Comparison of ENCODE assay signal across 24 mouse cellular contexts in genomic region chr10:96297658-96298057, GRCm38 (mm10).
DNase-seq lines count a peak whose midpoint lies in the region; ATAC-seq lines count a peak whose summit lies in the region.
"Had no signal": no experiment of that assay in that cellular context is flagged by ENCODE, and none has a peak within 500 bp of the region (broad histone marks: within the 10 kb centered on the region; RNA-seq: fewer than 3 reads in every experiment).

No protein-coding gene starts in this region.

- intact Hi-C loops in left cerebral cortex, postnatal 25 days (cut with DNase I) = no loop called here
- intact Hi-C loops in left cerebral cortex, postnatal 10 days (cut with DNase I) = no loop called here

- WGBS in embryonic facial prominence, embryonic 15.5 days = 69% methylated on average over 4 of the region's 4 CpGs
- 90% methylated on average over 4 of the region's 4 CpGs for WGBS in embryonic facial prominence, embryonic 10.5 days

- H3K9ac ChIP-seq in embryonic facial prominence, embryonic 15.5 days = no peak overlapping the region
- H3K9ac ChIP-seq: heart, embryonic 15.5 days; hindbrain, embryonic 13.5 days; kidney, embryonic 15.5 days; limb, embryonic 15.5 days; liver, embryonic 14.5 days; lung, embryonic 14.5 days; midbrain, embryonic 12.5 days had no signal

- peaks cover 13% of the 10 kb centered on the region for H3K4me1 ChIP-seq in embryonic facial prominence, embryonic 15.5 days
- H3K4me1 ChIP-seq in embryonic facial prominence, embryonic 10.5 days = no peaks in the 10 kb centered on the region
- H3K4me1 ChIP-seq: heart, embryonic 15.5 days; hindbrain, embryonic 13.5 days; kidney, embryonic 15.5 days had no signal

- H3K4me3 ChIP-seq in embryonic facial prominence, embryonic 15.5 days (replicated peaks) = no peak overlapping the region
- H3K4me3 ChIP-seq in embryonic facial prominence, embryonic 10.5 days = no peak overlapping the region
- H3K4me3 ChIP-seq: heart, embryonic 15.5 days; hindbrain, embryonic 13.5 days; kidney, embryonic 15.5 days; limb, embryonic 15.5 days; midbrain, embryonic 12.5 days had no signal

- no peak for DNase-seq in embryonic facial prominence, embryonic 10.5 days (ENCODE audit: low spot score)
- peak; percentile 12 to 53 for DNase-seq in left cerebral cortex, postnatal 25 days (ENCODE audit: low spot score in 2 of 2)
- DNase-seq in left cerebral cortex, postnatal 10 days (ENCODE audit: extremely low spot score in 1 of 2, low spot score in 2 of 2) = no peak
- peak; percentile 42 for DNase-seq in cerebellum, adult 18-20 months
- peak; percentile 24 to 35 for DNase-seq in cerebellum, postnatal 36 days
- DNase-seq in urinary bladder, postnatal 36 days (ENCODE audit: low spot score in 2 of 2) = no peak
- no peak for DNase-seq in adrenal gland, postnatal 4 days (ENCODE audit: low spot score in 2 of 2)
- DNase-seq: adrenal gland, postnatal 14 days; gastrocnemius, postnatal 25 days; heart, postnatal 36 days; kidney, adult 11 months; kidney, postnatal 36 days; left cerebral cortex, postnatal 4 days; lung, embryonic 14.5 days; thymus, postnatal 25 days had no signal

- H3K9me3 ChIP-seq in embryonic facial prominence, embryonic 15.5 days (replicated peaks) = no peaks in the 10 kb centered on the region
- H3K9me3 ChIP-seq in embryonic facial prominence, embryonic 10.5 days = no peaks in the 10 kb centered on the region
- H3K9me3 ChIP-seq: heart, embryonic 15.5 days; hindbrain, embryonic 13.5 days; kidney, embryonic 15.5 days; limb, embryonic 15.5 days; midbrain, embryonic 12.5 days had no signal

- no peak for ATAC-seq in embryonic facial prominence, embryonic 15.5 days (ENCODE audit: insufficient number of reproducible peaks, low FRiP score, low TSS enrichment, low read depth)
- ATAC-seq: CD4-positive, CD25-positive, alpha-beta regulatory T cell, adult 4 months; forebrain, embryonic 16.5 days had no signal

- H3K27me3 ChIP-seq in embryonic facial prominence, embryonic 15.5 days = no peaks in the 10 kb centered on the region
- H3K27me3 ChIP-seq in embryonic facial prominence, embryonic 10.5 days (replicated peaks; ENCODE audit: low read depth, poor library complexity, severe bottlenecking) = no peaks in the 10 kb centered on the region
- H3K27me3 ChIP-seq: heart, embryonic 15.5 days; hindbrain, embryonic 13.5 days; kidney, embryonic 15.5 days; limb, embryonic 15.5 days; midbrain, embryonic 12.5 days had no signal

- H3K36me3 ChIP-seq in embryonic facial prominence, embryonic 15.5 days = no peaks in the 10 kb centered on the region
- H3K36me3 ChIP-seq in embryonic facial prominence, embryonic 10.5 days (replicated peaks) = no peaks in the 10 kb centered on the region
- H3K36me3 ChIP-seq: heart, embryonic 15.5 days; hindbrain, embryonic 13.5 days; kidney, embryonic 15.5 days; limb, embryonic 15.5 days; midbrain, embryonic 12.5 days had no signal

- H3K27ac ChIP-seq in embryonic facial prominence, embryonic 15.5 days (replicated peaks) = peak overlapping the region; percentile 55
- no peak overlapping the region for H3K27ac ChIP-seq in embryonic facial prominence, embryonic 10.5 days (replicated peaks)
- H3K27ac ChIP-seq: heart, embryonic 15.5 days; hindbrain, embryonic 13.5 days; kidney, embryonic 15.5 days; limb, embryonic 15.5 days; liver, embryonic 14.5 days; midbrain, embryonic 12.5 days had no signal

- no peak overlapping the region for H3K4me2 ChIP-seq in embryonic facial prominence, embryonic 15.5 days (replicated peaks)
- H3K4me2 ChIP-seq: heart, embryonic 15.5 days; hindbrain, embryonic 13.5 days; kidney, embryonic 15.5 days; limb, embryonic 15.5 days; lung, embryonic 14.5 days; midbrain, embryonic 12.5 days had no signal

Comparison
In these comparisons a context has a peak if more than half of its experiments do, and no peak if none do; other contexts are left out.
1. DNase-seq: peak in left cerebral cortex, postnatal 25 days (2 of 2), cerebellum, adult 18-20 months (2 of 2) and cerebellum, postnatal 36 days (2 of 2); none in embryonic facial prominence, embryonic 10.5 days (single experiment), left cerebral cortex, postnatal 10 days (0 of 2), urinary bladder, postnatal 36 days (0 of 2) and adrenal gland, postnatal 4 days (0 of 2).